Mouse (Mus musculus): ENCODE measurements at regions not wholly inside any gene's neighbourhood (a gene's known extent, or its start where the extent isn't known, plus 50 kb on each side); places are given as distances from the start of the nearest gene placed in this dataset.

DNA sequence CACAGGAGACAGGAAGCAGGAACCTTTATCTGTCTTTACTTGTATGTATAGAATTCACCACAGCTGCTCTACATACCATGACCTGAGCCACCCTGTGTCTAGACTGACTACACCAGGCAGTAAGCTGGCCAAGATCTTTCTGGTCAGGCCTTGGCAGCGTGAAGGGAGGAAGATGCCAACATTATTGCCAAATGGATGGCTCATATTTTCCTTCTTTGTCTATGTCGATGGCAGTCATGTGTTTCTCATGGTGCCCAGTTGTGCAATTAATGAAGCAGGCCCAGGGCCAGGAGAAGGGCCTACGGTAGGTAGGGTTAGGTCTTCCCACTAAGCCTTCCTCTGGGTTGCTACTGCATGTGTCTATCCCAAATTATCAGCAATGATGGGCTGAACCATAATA lies 243.8 kb downstream of the Pik3r1 start:
- TF ChIP-seq CTCF (IDR thresholded peaks at IDR 0.05; ENCODE audit: extremely low read depth, insufficient read depth, insufficient read length, insufficient replicate concordance) (no peak), POLR2A (IDR thresholded peaks at IDR 0.05; ENCODE audit: low read depth, low read length) (no peak)

Data from spleen, adult 2 months (tissue).